Mouse (Mus musculus): ENCODE measurements around the gene Ifitm3. TPM values are rescaled to one million over a fixed set of nuclear protein-coding genes. Genes with fewer than 3 reads are reported as not detected.
A peak's percentile ranks its signal among the peaks of the same experiment; 100 is the strongest.
"Not testable (repeated sequence)": the region's sequence is repeated elsewhere in the genome, so short reads cannot be mapped to it uniquely, and the experiment has no call there.

The Ifitm3 gene
- polyA plus RNA-seq, 1 experiment, result 313 TPM

GRCm38 (mm10) chr7:141021489-141022449, 11.2 kb upstream of the Ifitm3 start:
- Histone ChIP-seq H3K27me3 (replicated peaks; ENCODE audit: control insufficient read depth, insufficient read depth, low read length) (no peaks in the 10 kb centered on the region), H3K27ac (ENCODE audit: insufficient read depth, low read depth, low read length) (no peak overlapping the region), H3K36me3 (ENCODE audit: control insufficient read depth, insufficient read depth, low read length) (no peaks in the 10 kb centered on the region), H3K4me1 (ENCODE audit: control insufficient read depth, insufficient read depth, low read length) (peaks cover 11% of the 10 kb centered on the region), H3K4me3 (ENCODE audit: insufficient read depth, low read depth, low read length) (no peak overlapping the region)
- no peak for DNase-seq
- 80% methylated on average over 14 of the region's 14 CpGs for WGBS
- no peak for TF ChIP-seq CTCF (conservative IDR thresholded peaks at IDR 0.05; ENCODE audit: insufficient read depth, insufficient read length, low read depth, low read length)
- TF ChIP-seq POLR2A (IDR thresholded peaks at IDR 0.05; ENCODE audit: low read depth, low read length), result no peak

- no peaks in the 10 kb centered on the region for H3K4me1 ChIP-seq (ENCODE audit: control insufficient read depth, insufficient read depth, low read length)
- no peak overlapping the region for H3K4me3 ChIP-seq (ENCODE audit: insufficient read depth, low read depth, low read length)
- H3K27me3 ChIP-seq (replicated peaks; ENCODE audit: control insufficient read depth, insufficient read depth, low read length), result no peaks in the 10 kb centered on the region
- no peak overlapping the region for H3K27ac ChIP-seq (ENCODE audit: insufficient read depth, low read depth, low read length)
- 91% methylated on average over 5 of the region's 5 CpGs for WGBS
- TF ChIP-seq POLR2A (IDR thresholded peaks at IDR 0.05; ENCODE audit: low read depth, low read length) (no peak), CTCF (conservative IDR thresholded peaks at IDR 0.05; ENCODE audit: insufficient read depth, insufficient read length, low read depth, low read length) (no peak)
- no peaks in the 10 kb centered on the region for H3K36me3 ChIP-seq (ENCODE audit: control insufficient read depth, insufficient read depth, low read length)
- no peak for DNase-seq
Measured at GRCm38 (mm10) chr7:141019028-141019427, 8.5 kb upstream of the Ifitm3 start.

GRCm38 (mm10) chr7:141017824-141018223, 7.3 kb upstream of the Ifitm3 start, which contains the start of gene Ifitm6:
TSS of gene Ifitm6 (minus strand) at chr7:141017924.
- DNase-seq; H3K36me3 ChIP-seq (ENCODE audit: control insufficient read depth, insufficient read depth, low read length); H3K27ac ChIP-seq (ENCODE audit: insufficient read depth, low read depth, low read length); H3K27me3 ChIP-seq (replicated peaks; ENCODE audit: control insufficient read depth, insufficient read depth, low read length); H3K4me1 ChIP-seq (ENCODE audit: control insufficient read depth, insufficient read depth, low read length); H3K4me3 ChIP-seq (ENCODE audit: insufficient read depth, low read depth, low read length): not testable (repeated sequence)
- WGBS, result 85% methylated on average over 1 of the region's 1 CpGs

- no peak for TF ChIP-seq CTCF (conservative IDR thresholded peaks at IDR 0.05; ENCODE audit: insufficient read depth, insufficient read length, low read depth, low read length)
- TF ChIP-seq POLR2A (IDR thresholded peaks at IDR 0.05; ENCODE audit: low read depth, low read length), result no peak
- Histone ChIP-seq H3K4me3 (ENCODE audit: insufficient read depth, low read depth, low read length) (no peak overlapping the region), H3K27ac (ENCODE audit: insufficient read depth, low read depth, low read length) (no peak overlapping the region), H3K4me1 (ENCODE audit: control insufficient read depth, insufficient read depth, low read length) (no peaks in the 10 kb centered on the region), H3K36me3 (ENCODE audit: control insufficient read depth, insufficient read depth, low read length) (no peaks in the 10 kb centered on the region), H3K27me3 (replicated peaks; ENCODE audit: control insufficient read depth, insufficient read depth, low read length) (no peaks in the 10 kb centered on the region)
- WGBS, result 83% methylated on average over 10 of the region's 10 CpGs
- no peak for DNase-seq
Measured at GRCm38 (mm10) chr7:141016707-141017697, 6.4 kb upstream of the Ifitm3 start.

GRCm38 (mm10) chr7:141011238-141011770, 734 bp upstream of the Ifitm3 start:
- peak; percentile 32 for DNase-seq
- WGBS, result 75% methylated on average over 7 of the region's 7 CpGs
- Histone ChIP-seq H3K4me3 (ENCODE audit: insufficient read depth, low read depth, low read length) (no peak overlapping the region), H3K27ac (ENCODE audit: insufficient read depth, low read depth, low read length) (peak overlapping the region; percentile 86; the same call in 1 of the 2 replicates), H3K4me1 (ENCODE audit: control insufficient read depth, insufficient read depth, low read length) (0 out of 2 replicates have a peak, but pooled peaks cover 3% of the 10 kb centered on the region), H3K36me3 (ENCODE audit: control insufficient read depth, insufficient read depth, low read length) (no peaks in the 10 kb centered on the region), H3K27me3 (replicated peaks; ENCODE audit: control insufficient read depth, insufficient read depth, low read length) (no peaks in the 10 kb centered on the region)
- TF ChIP-seq POLR2A (IDR thresholded peaks at IDR 0.05; ENCODE audit: low read depth, low read length) (no peak), CTCF (conservative IDR thresholded peaks at IDR 0.05; ENCODE audit: insufficient read depth, insufficient read length, low read depth, low read length) (no peak)

GRCm38 (mm10) chr7:141009665-141010064, 905 bp downstream of the Ifitm3 start:
- Histone ChIP-seq H3K27me3 (replicated peaks; ENCODE audit: control insufficient read depth, insufficient read depth, low read length) (no peaks in the 10 kb centered on the region), H3K27ac (ENCODE audit: insufficient read depth, low read depth, low read length) (peak overlapping the region; percentile 62), H3K36me3 (ENCODE audit: control insufficient read depth, insufficient read depth, low read length) (no peaks in the 10 kb centered on the region), H3K4me1 (ENCODE audit: control insufficient read depth, insufficient read depth, low read length) (0 out of 2 replicates have a peak, but pooled peaks cover 3% of the 10 kb centered on the region), H3K4me3 (ENCODE audit: insufficient read depth, low read depth, low read length) (peak overlapping the region; percentile 48)
- no peak for DNase-seq
- WGBS, result 74% methylated on average over 9 of the region's 9 CpGs
- TF ChIP-seq POLR2A (IDR thresholded peaks at IDR 0.05; ENCODE audit: low read depth, low read length) (no peak), CTCF (conservative IDR thresholded peaks at IDR 0.05; ENCODE audit: insufficient read depth, insufficient read length, low read depth, low read length) (no peak)
